Mouse (Mus musculus) testis, adult 2 months (tissue): Measurements from ENCODE around the gene Immp2l. TPM values are rescaled to one million over a fixed set of nuclear protein-coding genes. Genes with fewer than 3 reads are reported as not detected.

Source experiments
- H3K27ac ChIP-seq: fragments of 200-500 bp; 2 replicates; pipeline ENCODE4 v1.5.1; 2012; ENCODE audit warnings: low read depth, low read length; ENCODE audit not compliant: control insufficient read depth, insufficient read depth
- H3K27me3 ChIP-seq: fragments of 200-500 bp; 2 replicates; pipeline ENCODE4 v1.6.1; 2012; ENCODE audit warnings: mild to moderate bottlenecking, low read length, moderate library complexity; ENCODE audit not compliant: control insufficient read depth, insufficient read depth
- H3K36me3 ChIP-seq: fragments of 200-500 bp; 2 replicates; pipeline ENCODE4 v1.6.1; 2012; ENCODE audit warnings: mild to moderate bottlenecking, low read length; ENCODE audit not compliant: control insufficient read depth, insufficient read depth
- H3K4me1 ChIP-seq: fragments of 200-500 bp; 2 replicates; pipeline ENCODE4 v1.6.1; 2012; ENCODE audit warnings: low read length; ENCODE audit not compliant: control insufficient read depth, insufficient read depth
- H3K4me3 ChIP-seq: fragments of 200-500 bp; 2 replicates; pipeline ENCODE4 v1.5.1; 2012; ENCODE audit warnings: low read depth, mild to moderate bottlenecking, low read length, moderate library complexity, mixed read lengths; ENCODE audit not compliant: control insufficient read depth
- CTCF ChIP-seq: fragments of 200-500 bp; IDR thresholded peaks from 2 replicates; pipeline ENCODE4 v1.5.1; 2012; ENCODE audit warnings: low read depth, mild to moderate bottlenecking, inconsistent platforms, low read length, moderate library complexity; ENCODE audit not compliant: control insufficient read depth, insufficient read depth, insufficient replicate concordance
- POLR2A ChIP-seq: fragments of 200-500 bp; IDR thresholded peaks from 2 replicates; pipeline ENCODE4 v1.6.1; 2012; ENCODE audit warnings: low read depth, mild to moderate bottlenecking, inconsistent platforms, low read length, moderate library complexity; ENCODE audit not compliant: control insufficient read depth
- polyA plus RNA-seq: library from polyadenylated mRNA; depleted of rRNA; stranded (reverse); fragments of >200 nt; gene quantifications from 2 replicates; pipeline ENCODE4 v1.2.3, GENCODE M21; 2012

Immp2l gene
- polyA plus RNA-seq, 1 experiment: 45.4 TPM

- H3K27ac ChIP-seq: no peak overlapping the region
- TF ChIP-seq CTCF (no peak), POLR2A (no peak)
- H3K36me3 ChIP-seq: no peaks in the 10 kb centered on the region
- no peaks in the 10 kb centered on the region for H3K4me1 ChIP-seq
- H3K4me3 ChIP-seq: no peak overlapping the region
- no peaks in the 10 kb centered on the region for H3K27me3 ChIP-seq
These were observed 412.5 kb downstream of the Immp2l start for GRCm38 (mm10) chr12:41436206-41436985.

- no peaks in the 10 kb centered on the region for H3K27me3 ChIP-seq
- no peaks in the 10 kb centered on the region for H3K4me1 ChIP-seq
- no peak for TF ChIP-seq POLR2A
- no peak for TF ChIP-seq CTCF
- H3K27ac ChIP-seq: no peak overlapping the region
- no peak overlapping the region for H3K4me3 ChIP-seq
- no peaks in the 10 kb centered on the region for H3K36me3 ChIP-seq
These were observed 414.6 kb downstream of the Immp2l start for GRCm38 (mm10) chr12:41438446-41438845.

GRCm38 (mm10) chr12:41468374-41468991 is 444.6 kb downstream of the Immp2l start:
- H3K27ac ChIP-seq: no peak overlapping the region
- no peaks in the 10 kb centered on the region for H3K36me3 ChIP-seq
- no peaks in the 10 kb centered on the region for H3K4me1 ChIP-seq
- H3K27me3 ChIP-seq: no peaks in the 10 kb centered on the region
- TF ChIP-seq CTCF (no peak), POLR2A (no peak)
- H3K4me3 ChIP-seq: no peak overlapping the region

- Histone ChIP-seq H3K36me3 (no peaks in the 10 kb centered on the region), H3K27ac (no peak overlapping the region), H3K4me1 (no peaks in the 10 kb centered on the region), H3K27me3 (no peaks in the 10 kb centered on the region), H3K4me3 (no peak overlapping the region)
- no peak for TF ChIP-seq CTCF
- TF ChIP-seq POLR2A: no peak
These were observed 445.4 kb downstream of the Immp2l start for GRCm38 (mm10) chr12:41469096-41469801.

GRCm38 (mm10) chr12:41481486-41481885 is 457.6 kb downstream of the Immp2l start:
- Histone ChIP-seq H3K4me3 (no peak overlapping the region), H3K27ac (no peak overlapping the region), H3K36me3 (no peaks in the 10 kb centered on the region), H3K27me3 (no peaks in the 10 kb centered on the region), H3K4me1 (peaks cover 3% of the 10 kb centered on the region; the same call in 1 of the 2 replicates)
- TF ChIP-seq POLR2A (no peak), CTCF (no peak)

- no peak overlapping the region for H3K4me3 ChIP-seq
- H3K27me3 ChIP-seq: no peaks in the 10 kb centered on the region
- TF ChIP-seq CTCF (no peak), POLR2A (no peak)
- no peaks in the 10 kb centered on the region for H3K36me3 ChIP-seq
- H3K27ac ChIP-seq: no peak overlapping the region
- H3K4me1 ChIP-seq: peaks cover 3% of the 10 kb centered on the region; the same call in 1 of the 2 replicates
These were observed 459.3 kb downstream of the Immp2l start for GRCm38 (mm10) chr12:41483091-41483592.
